Mouse (Mus musculus) MEL (cell line): ENCODE data around the gene Pde11a. TPM values are rescaled to one million over a fixed set of nuclear protein-coding genes. Genes with fewer than 3 reads are reported as not detected.

ENCODE experiments used
- DNase-seq: peaks from one replicate; pipeline ENCODE4 v3.0.0; 2011; ENCODE audit warnings: low read depth, low spot score
- H3K27ac ChIP-seq: 2 replicates; pipeline ENCODE4 v1.5.1; 2012; ENCODE audit warnings: low read depth, mild to moderate bottlenecking, control low read depth, low read length, moderate library complexity; ENCODE audit not compliant: control insufficient read depth
- H3K27me3 ChIP-seq, 2 experiments: fragments of 150-350 bp in 1 of 2; sonication (generic) in 1 of 2; 2 replicates each; pipeline ENCODE4 v1.6.1; 2012; ENCODE audit warnings: low read length in 2 of 2, mild to moderate bottlenecking in 2 of 2, improper control_type of control experiment in 1 of 2, moderate library complexity in 1 of 2; ENCODE audit not compliant: insufficient read depth in 2 of 2, control insufficient read depth in 1 of 2
- H3K36me3 ChIP-seq, 2 experiments: 2 replicates each; pipeline ENCODE4 v1.6.1; 2012 to 2014; ENCODE audit warnings: low read length in 2 of 2, improper control_type of control experiment in 1 of 2, inconsistent platforms in 1 of 2, mild to moderate bottlenecking in 1 of 2; ENCODE audit not compliant: insufficient read depth in 2 of 2, control insufficient read depth in 1 of 2
- H3K4me1 ChIP-seq, 2 experiments: fragments of 150-350 bp in 1 of 2; sonication (generic) in 1 of 2; 2 replicates each; pipeline ENCODE4 v1.6.1; 2012; ENCODE audit warnings: low read length in 2 of 2, improper control_type of control experiment in 1 of 2, mild to moderate bottlenecking in 1 of 2; ENCODE audit not compliant: insufficient read depth in 2 of 2, control insufficient read depth in 1 of 2
- H3K4me3 ChIP-seq, 2 experiments: fragments of 150-350 bp in 1 of 2; sonication (generic) in 1 of 2; 2 replicates each; pipeline ENCODE4 v1.5.1; 2012; ENCODE audit warnings: low read depth in 2 of 2, low read length in 2 of 2, mild to moderate bottlenecking in 2 of 2, moderate library complexity in 2 of 2, control low read depth in 1 of 2, improper control_type of control experiment in 1 of 2; ENCODE audit not compliant: control insufficient read depth in 1 of 2, insufficient read depth in 1 of 2
- H3K79me2 ChIP-seq: 2 replicates; pipeline ENCODE4 v1.6.1; 2012; ENCODE audit warnings: mild to moderate bottlenecking, low read length, moderate library complexity; ENCODE audit not compliant: control insufficient read depth, poor library complexity, insufficient read depth
- H3K9ac ChIP-seq: 2 replicates; pipeline ENCODE4 v1.6.1; 2012; ENCODE audit warnings: low read depth, mild to moderate bottlenecking, control low read depth, low read length, moderate library complexity; ENCODE audit not compliant: control insufficient read depth, poor library complexity, severe bottlenecking
- H3K9me3 ChIP-seq: fragments of 150-350 bp; sonication (generic); replicated peaks from 2 replicates; pipeline ENCODE4 v1.6.1; 2012; ENCODE audit warnings: mild to moderate bottlenecking, low read length, improper control_type of control experiment, moderate library complexity; ENCODE audit not compliant: insufficient read depth
- CHD1 ChIP-seq: IDR thresholded peaks from 2 replicates; pipeline ENCODE4 v1.6.1; 2012; ENCODE audit warnings: low read depth, mild to moderate bottlenecking, inconsistent platforms, low read length, improper control_type of control experiment
- CHD2 ChIP-seq: IDR thresholded peaks from 2 replicates; pipeline ENCODE4 v1.6.1; 2011; ENCODE audit warnings: low read length, improper control_type of control experiment
- CTCF ChIP-seq, 3 experiments: IDR thresholded peaks in 2 of 3; conservative IDR thresholded peaks in 1 of 3; 2 replicates each; pipeline ENCODE4 v1.5.1; 2011 to 2012; ENCODE audit warnings: low read length in 3 of 3, low read depth in 2 of 3, mild to moderate bottlenecking in 2 of 3, improper control_type of control experiment in 1 of 3, inconsistent platforms in 1 of 3, mixed read lengths in 1 of 3, moderate library complexity in 1 of 3; ENCODE audit not compliant: control insufficient read depth in 1 of 3, insufficient read depth in 1 of 3, poor library complexity in 1 of 3, severe bottlenecking in 1 of 3
- EP300 ChIP-seq, 2 experiments: IDR thresholded peaks; 2 replicates each; pipeline ENCODE4 v1.6.1; 2011; ENCODE audit warnings: improper control_type of control experiment in 2 of 2, low read length in 2 of 2, low read depth in 1 of 2, mild to moderate bottlenecking in 1 of 2
- GABPA ChIP-seq: IDR thresholded peaks from 2 replicates; pipeline ENCODE4 v1.6.1; 2012; ENCODE audit warnings: low read depth, mild to moderate bottlenecking, inconsistent platforms, low read length, improper control_type of control experiment, moderate library complexity
- HCFC1 ChIP-seq: IDR thresholded peaks from 2 replicates; pipeline ENCODE4 v1.6.1; 2012; ENCODE audit warnings: low read depth, mild to moderate bottlenecking, inconsistent platforms, low read length, improper control_type of control experiment, moderate library complexity
- MAFK ChIP-seq: IDR thresholded peaks from 2 replicates; pipeline ENCODE4 v1.6.1; 2011; ENCODE audit warnings: low read depth, mild to moderate bottlenecking, low read length, improper control_type of control experiment, borderline replicate concordance
- MAZ ChIP-seq: IDR thresholded peaks from 2 replicates; pipeline ENCODE4 v1.6.1; 2012; ENCODE audit warnings: low read depth, mild to moderate bottlenecking, inconsistent platforms, low read length, improper control_type of control experiment
- MXI1 ChIP-seq: IDR thresholded peaks from 2 replicates; pipeline ENCODE4 v1.6.1; 2011; ENCODE audit warnings: mild to moderate bottlenecking, low read depth, low read length, improper control_type of control experiment
- MYB ChIP-seq: IDR thresholded peaks from 2 replicates; pipeline ENCODE4 v1.6.1; 2011; ENCODE audit warnings: mild to moderate bottlenecking, low read depth, low read length, improper control_type of control experiment
- MYC ChIP-seq: IDR thresholded peaks from 2 replicates; pipeline ENCODE4 v1.6.1; 2011; ENCODE audit warnings: low read depth, mild to moderate bottlenecking, low read length, improper control_type of control experiment, moderate library complexity
- POLR2A ChIP-seq, 2 experiments: IDR thresholded peaks; 2 replicates each; pipeline ENCODE4 v1.6.1; 2011 to 2012; ENCODE audit warnings: low read length in 2 of 2, mild to moderate bottlenecking in 2 of 2, control low read depth in 1 of 2, improper control_type of control experiment in 1 of 2, low read depth in 1 of 2, moderate library complexity in 1 of 2; ENCODE audit not compliant: control insufficient read depth in 1 of 2, insufficient read depth in 1 of 2, poor library complexity in 1 of 2
- POLR2AphosphoS2 ChIP-seq: IDR thresholded peaks from 2 replicates; pipeline ENCODE4 v1.6.1; 2011; ENCODE audit warnings: low read length, improper control_type of control experiment
- POLR2AphosphoS5 ChIP-seq: IDR thresholded peaks from 2 replicates; pipeline ENCODE4 v1.6.1; 2012; ENCODE audit warnings: low read depth, borderline replicate concordance, mild to moderate bottlenecking, inconsistent platforms, low read length, moderate library complexity, mixed read lengths
- RAD21 ChIP-seq: IDR thresholded peaks from 2 replicates; pipeline ENCODE4 v1.6.1; 2011; ENCODE audit warnings: mild to moderate bottlenecking, low read depth, low read length, improper control_type of control experiment
- SIN3A ChIP-seq: IDR thresholded peaks from 2 replicates; pipeline ENCODE4 v1.6.1; 2012; ENCODE audit warnings: low read length, improper control_type of control experiment, inconsistent platforms
- SMC3 ChIP-seq: IDR thresholded peaks from 2 replicates; pipeline ENCODE4 v1.6.1; 2011; ENCODE audit warnings: low read depth, low read length, improper control_type of control experiment
- USF2 ChIP-seq, 2 experiments: IDR thresholded peaks; 2 replicates each; pipeline ENCODE4 v1.6.1; 2011 to 2012; ENCODE audit warnings: improper control_type of control experiment in 2 of 2, low read length in 2 of 2, borderline replicate concordance in 1 of 2, inconsistent platforms in 1 of 2, low read depth in 1 of 2, mild to moderate bottlenecking in 1 of 2; ENCODE audit not compliant: insufficient read depth in 1 of 2
- ZC3H11A ChIP-seq: IDR thresholded peaks from 2 replicates; pipeline ENCODE4 v1.6.1; 2012; ENCODE audit warnings: low read depth, mild to moderate bottlenecking, inconsistent platforms, low read length, improper control_type of control experiment
- ZKSCAN1 ChIP-seq: IDR thresholded peaks from 2 replicates; pipeline ENCODE4 v1.6.1; 2012; ENCODE audit warnings: low read depth, mild to moderate bottlenecking, inconsistent platforms, low read length, improper control_type of control experiment, moderate library complexity
- ZMIZ1 ChIP-seq: IDR thresholded peaks from 2 replicates; pipeline ENCODE4 v1.6.1; 2012; ENCODE audit warnings: low read depth, mild to moderate bottlenecking, inconsistent platforms, low read length, improper control_type of control experiment, moderate library complexity
- ZNF384 ChIP-seq: IDR thresholded peaks from 2 replicates; pipeline ENCODE4 v1.6.1; 2012; ENCODE audit warnings: low read depth, mild to moderate bottlenecking, inconsistent platforms, low read length, improper control_type of control experiment
- polyA plus RNA-seq, 2 experiments: library from polyadenylated mRNA; stranded (reverse) in 1 of 2; unstranded in 1 of 2; fragments of >175 nt in 1 of 2; fragments of >200 nt in 1 of 2; gene quantifications; 2 replicates each; pipeline versions ENCODE4 v1.2.1 to v1.2.4; 2012; ENCODE audit warnings: low replicate concordance in 2 of 2, low read depth in 1 of 2; ENCODE audit not compliant: insufficient read length in 2 of 2, insufficient read depth in 1 of 2, missing spikeins in 1 of 2
- total RNA-seq: library from RNA; depleted of rRNA; stranded (reverse); fragments of 300-350 nt; gene quantifications from 2 replicates; pipeline ENCODE4 v1.2.3, GENCODE M21; 2012

The Pde11a gene
- total and polyA plus RNA-seq, 3 experiments: not detected

DNA sequence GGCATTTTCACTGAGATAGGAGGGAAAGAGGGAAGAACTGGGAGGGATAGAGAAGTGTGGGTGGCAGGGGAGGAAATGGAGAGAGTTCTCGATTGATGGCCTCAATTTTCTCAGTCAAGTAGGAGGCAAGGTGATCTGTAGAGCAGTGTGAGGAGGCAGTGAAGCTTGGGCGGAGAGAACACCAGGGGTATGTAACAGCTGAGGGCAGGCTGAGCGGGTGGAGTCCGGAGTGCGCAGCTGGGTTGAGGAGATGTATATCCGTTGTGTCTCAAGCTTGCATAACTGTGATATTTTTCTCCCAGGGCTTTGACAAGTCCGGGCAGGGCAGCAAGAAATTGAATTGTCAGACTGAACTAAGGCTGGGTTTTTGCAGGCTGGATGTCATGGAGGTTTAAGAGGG, 281.0 kb downstream of the Pde11a start:
- H3K4me1 ChIP-seq: no peaks in the 10 kb centered on the region
- H3K4me3 ChIP-seq: no peak overlapping the region
- no peak overlapping the region for H3K27ac ChIP-seq
- H3K36me3 ChIP-seq: no peaks in the 10 kb centered on the region
- no peaks in the 10 kb centered on the region for H3K79me2 ChIP-seq
- H3K9me3 ChIP-seq: no peaks in the 10 kb centered on the region
- peaks cover 0 to 3% of the 10 kb centered on the region in 2 experiments; a peak in 3 of 4 replicates for H3K27me3 ChIP-seq
- H3K9ac ChIP-seq: no peak overlapping the region
- no peak for DNase-seq
- TF ChIP-seq CTCF (IDR thresholded peaks at IDR 0.05 in 2 of 3, conservative IDR thresholded peaks at IDR 0.05 in 1 of 3; ENCODE audit: control insufficient read depth in 1 of 3, insufficient read depth in 1 of 3, low read depth in 2 of 3, low read length in 3 of 3, poor library complexity in 1 of 3, severe bottlenecking in 1 of 3): no peak

GRCm38 (mm10) chr2:76053748-76054331, 284.7 kb downstream of the Pde11a start:
- H3K9me3 ChIP-seq: no peaks in the 10 kb centered on the region
- no peak overlapping the region for H3K27ac ChIP-seq
- no peak for DNase-seq
- no peak overlapping the region for H3K9ac ChIP-seq
- no peaks in the 10 kb centered on the region for H3K36me3 ChIP-seq
- peaks cover 0 to 2% of the 10 kb centered on the region in 2 experiments; a peak in 2 of 4 replicates for H3K27me3 ChIP-seq
- no peak for TF ChIP-seq MYC
- TF ChIP-seq SIN3A: no peak
- TF ChIP-seq CHD2: no peak
- TF ChIP-seq POLR2A (IDR thresholded peaks at IDR 0.05; ENCODE audit: control insufficient read depth in 1 of 2, insufficient read depth in 1 of 2, low read depth in 1 of 2, low read length in 2 of 2, poor library complexity in 1 of 2): no peak
- TF ChIP-seq POLR2AphosphoS2: no peak
- no peak for TF ChIP-seq RAD21
- TF ChIP-seq ZNF384: no peak
- no peak for TF ChIP-seq POLR2AphosphoS5
- TF ChIP-seq MXI1: no peak
- TF ChIP-seq ZKSCAN1: no peak
- no peak for TF ChIP-seq ZC3H11A
- no peak for TF ChIP-seq EP300 (IDR thresholded peaks at IDR 0.05; ENCODE audit: low read depth in 1 of 2, low read length in 2 of 2)
- no peak for TF ChIP-seq HCFC1
- no peaks in the 10 kb centered on the region for H3K4me1 ChIP-seq
- no peak overlapping the region for H3K4me3 ChIP-seq
- no peaks in the 10 kb centered on the region for H3K79me2 ChIP-seq

- Histone ChIP-seq H3K27ac (no peak overlapping the region), H3K9ac (no peak overlapping the region), H3K36me3 (no peaks in the 10 kb centered on the region), H3K4me1 (no peaks in the 10 kb centered on the region), H3K4me3 (no peak overlapping the region), H3K27me3 (peaks cover 0 to 2% of the 10 kb centered on the region in 2 experiments; a peak in 2 of 4 replicates)
- no peak for DNase-seq
- no peak for TF ChIP-seq ZMIZ1
- no peak for TF ChIP-seq MAFK
- TF ChIP-seq POLR2A (IDR thresholded peaks at IDR 0.05; ENCODE audit: control insufficient read depth in 1 of 2, insufficient read depth in 1 of 2, low read depth in 1 of 2, low read length in 2 of 2, poor library complexity in 1 of 2): no peak
- TF ChIP-seq CHD1: no peak
- TF ChIP-seq CHD2: no peak
- no peak for TF ChIP-seq SMC3
- TF ChIP-seq CTCF (IDR thresholded peaks at IDR 0.05 in 2 of 3, conservative IDR thresholded peaks at IDR 0.05 in 1 of 3; ENCODE audit: control insufficient read depth in 1 of 3, insufficient read depth in 1 of 3, low read depth in 2 of 3, low read length in 3 of 3, poor library complexity in 1 of 3, severe bottlenecking in 1 of 3): no peak
- TF ChIP-seq MYB: no peak
- no peak for TF ChIP-seq ZC3H11A
- no peak for TF ChIP-seq USF2 (IDR thresholded peaks at IDR 0.05; ENCODE audit: borderline replicate concordance in 1 of 2, insufficient read depth in 1 of 2, low read depth in 1 of 2, low read length in 2 of 2)
- no peak for TF ChIP-seq EP300 (IDR thresholded peaks at IDR 0.05; ENCODE audit: low read depth in 1 of 2, low read length in 2 of 2)
- TF ChIP-seq POLR2AphosphoS2: no peak
- no peak for TF ChIP-seq GABPA
- no peak for TF ChIP-seq SIN3A
- no peak for TF ChIP-seq MAZ
- TF ChIP-seq, all 39 proteins: peak for 0
- Histone ChIP-seq H3K79me2 (no peaks in the 10 kb centered on the region), H3K9me3 (no peaks in the 10 kb centered on the region)
These were observed 285.6 kb downstream of the Pde11a start for GRCm38 (mm10) chr2:76052897-76053505.
